Mouse (Mus musculus): ENCODE data around the gene Mcrip2. TPM values are rescaled to one million over a fixed set of nuclear protein-coding genes. Genes with fewer than 3 reads are reported as not detected.
A peak's percentile ranks its signal among the peaks of the same experiment; 100 is the strongest.

Mcrip2 gene
- 29.2 and 29.9 TPM in 2 replicates for polyA plus RNA-seq (2012; rRNA removed)

GRCm38 (mm10) chr17:25868601-25869191 is at the start of gene Mcrip2:
Gene Mcrip2 (minus strand): TSS chr17:25868764.
- H3K4me1 ChIP-seq (ENCODE audit: control insufficient read depth, insufficient read depth, low read length), result peaks cover 3% of the 10 kb centered on the region; the same call in 1 of the 2 replicates
- TF ChIP-seq POLR2A (IDR thresholded peaks at IDR 0.05; ENCODE audit: extremely low read depth, insufficient read depth, low read length) (peak; percentile 60; the same call in 1 of the 2 replicates), CTCF (IDR thresholded peaks at IDR 0.05; ENCODE audit: extremely low read depth, insufficient read depth, low read length) (no peak)
- peak within 1 kb of the TSS; percentile 58 for H3K4me3 ChIP-seq (ENCODE audit: insufficient read depth, low read length)
- no peak within 1 kb of the TSS for H3K27ac ChIP-seq (ENCODE audit: insufficient read depth, low read length)

- TF ChIP-seq POLR2A (IDR thresholded peaks at IDR 0.05; ENCODE audit: extremely low read depth, insufficient read depth, low read length) (no peak), CTCF (IDR thresholded peaks at IDR 0.05; ENCODE audit: extremely low read depth, insufficient read depth, low read length) (no peak)
Measured at GRCm38 (mm10) chr17:25918037-25918750, 49.6 kb upstream of the Mcrip2 start.

GRCm38 (mm10) chr17:25916931-25917647 is 48.5 kb upstream of the Mcrip2 start:
- no peak overlapping the region for H3K27ac ChIP-seq (ENCODE audit: insufficient read depth, low read length)
- no peak for TF ChIP-seq CTCF (IDR thresholded peaks at IDR 0.05; ENCODE audit: extremely low read depth, insufficient read depth, low read length)
- no peak for TF ChIP-seq POLR2A (IDR thresholded peaks at IDR 0.05; ENCODE audit: extremely low read depth, insufficient read depth, low read length)
- peak overlapping the region; percentile 85; the same call in 1 of the 2 replicates for H3K4me3 ChIP-seq (ENCODE audit: insufficient read depth, low read length)
- H3K4me1 ChIP-seq (ENCODE audit: control insufficient read depth, insufficient read depth, low read length), result peaks cover 19% of the 10 kb centered on the region

More at GRCm38 (mm10) chr17:25918037-25918750, 49.6 kb upstream of the Mcrip2 start:
- Histone ChIP-seq H3K27ac (ENCODE audit: insufficient read depth, low read length) (0 out of 2 replicates have a peak overlapping the region, but pooled peaks have one; percentile 78), H3K4me1 (ENCODE audit: control insufficient read depth, insufficient read depth, low read length) (peaks cover 15% of the 10 kb centered on the region; the same call in 1 of the 2 replicates), H3K4me3 (ENCODE audit: insufficient read depth, low read length) (peak overlapping the region; percentile 85)

- no peak for TF ChIP-seq CTCF (IDR thresholded peaks at IDR 0.05; ENCODE audit: extremely low read depth, insufficient read depth, low read length)
- TF ChIP-seq POLR2A (IDR thresholded peaks at IDR 0.05; ENCODE audit: extremely low read depth, insufficient read depth, low read length), result no peak
- Histone ChIP-seq H3K4me1 (ENCODE audit: control insufficient read depth, insufficient read depth, low read length) (peaks cover 25% of the 10 kb centered on the region), H3K27ac (ENCODE audit: insufficient read depth, low read length) (peak overlapping the region; percentile 26), H3K4me3 (ENCODE audit: insufficient read depth, low read length) (no peak overlapping the region)
Measured at GRCm38 (mm10) chr17:25914295-25914694, 45.7 kb upstream of the Mcrip2 start.

GRCm38 (mm10) chr17:25913877-25914275 is 45.3 kb upstream of the Mcrip2 start:
- TF ChIP-seq CTCF (IDR thresholded peaks at IDR 0.05; ENCODE audit: extremely low read depth, insufficient read depth, low read length), result no peak
- no peak for TF ChIP-seq POLR2A (IDR thresholded peaks at IDR 0.05; ENCODE audit: extremely low read depth, insufficient read depth, low read length)
- no peak overlapping the region for H3K4me3 ChIP-seq (ENCODE audit: insufficient read depth, low read length)
- peaks cover 25% of the 10 kb centered on the region for H3K4me1 ChIP-seq (ENCODE audit: control insufficient read depth, insufficient read depth, low read length)
- peak overlapping the region; percentile 26 for H3K27ac ChIP-seq (ENCODE audit: insufficient read depth, low read length)

GRCm38 (mm10) chr17:25913186-25913876 is 44.8 kb upstream of the Mcrip2 start:
- TF ChIP-seq CTCF (IDR thresholded peaks at IDR 0.05; ENCODE audit: extremely low read depth, insufficient read depth, low read length), result no peak
- no peak for TF ChIP-seq POLR2A (IDR thresholded peaks at IDR 0.05; ENCODE audit: extremely low read depth, insufficient read depth, low read length)
- Histone ChIP-seq H3K27ac (ENCODE audit: insufficient read depth, low read length) (peak overlapping the region; percentile 26), H3K4me1 (ENCODE audit: control insufficient read depth, insufficient read depth, low read length) (peaks cover 25% of the 10 kb centered on the region), H3K4me3 (ENCODE audit: insufficient read depth, low read length) (no peak overlapping the region)

GRCm38 (mm10) chr17:25911816-25912215 is 43.3 kb upstream of the Mcrip2 start:
- H3K4me1 ChIP-seq (ENCODE audit: control insufficient read depth, insufficient read depth, low read length), result peaks cover 30% of the 10 kb centered on the region
- peak overlapping the region; percentile 70 for H3K27ac ChIP-seq (ENCODE audit: insufficient read depth, low read length)
- H3K4me3 ChIP-seq (ENCODE audit: insufficient read depth, low read length), result no peak overlapping the region
- no peak for TF ChIP-seq POLR2A (IDR thresholded peaks at IDR 0.05; ENCODE audit: extremely low read depth, insufficient read depth, low read length)

- no peak overlapping the region for H3K4me3 ChIP-seq (ENCODE audit: insufficient read depth, low read length)
- TF ChIP-seq POLR2A (IDR thresholded peaks at IDR 0.05; ENCODE audit: extremely low read depth, insufficient read depth, low read length), result no peak
- no peak overlapping the region for H3K27ac ChIP-seq (ENCODE audit: insufficient read depth, low read length)
- H3K4me1 ChIP-seq (ENCODE audit: control insufficient read depth, insufficient read depth, low read length), result peaks cover 20% of the 10 kb centered on the region
Measured at GRCm38 (mm10) chr17:25907640-25908039, 39.1 kb upstream of the Mcrip2 start.

GRCm38 (mm10) chr17:25903061-25903460 is 34.5 kb upstream of the Mcrip2 start:
- Histone ChIP-seq H3K4me3 (ENCODE audit: insufficient read depth, low read length) (no peak overlapping the region), H3K27ac (ENCODE audit: insufficient read depth, low read length) (no peak overlapping the region), H3K4me1 (ENCODE audit: control insufficient read depth, insufficient read depth, low read length) (peaks cover 12% of the 10 kb centered on the region)
- TF ChIP-seq POLR2A (IDR thresholded peaks at IDR 0.05; ENCODE audit: extremely low read depth, insufficient read depth, low read length), result no peak
- no peak for TF ChIP-seq CTCF (IDR thresholded peaks at IDR 0.05; ENCODE audit: extremely low read depth, insufficient read depth, low read length)

Measured in cortical plate, adult 2 months (tissue).